Mouse (Mus musculus) gastrocnemius, adult 18-20 months (tissue): ENCODE data around the gene Ntm. TPM values are rescaled to one million over a fixed set of nuclear protein-coding genes. Genes with fewer than 3 reads are reported as not detected.

Experiments used
- DNase-seq: peaks from one replicate; pipeline ENCODE4 v3.0.0; 2021; ENCODE audit warnings: low spot score
- total RNA-seq, 2 experiments: library from RNA; stranded (reverse); gene quantifications; 2 replicates each; pipeline ENCODE4 v1.2.3; 2021

Ntm gene
- total RNA-seq, 2 experiments from 2014 or later: 0.41 to 1.0 TPM

DNA sequence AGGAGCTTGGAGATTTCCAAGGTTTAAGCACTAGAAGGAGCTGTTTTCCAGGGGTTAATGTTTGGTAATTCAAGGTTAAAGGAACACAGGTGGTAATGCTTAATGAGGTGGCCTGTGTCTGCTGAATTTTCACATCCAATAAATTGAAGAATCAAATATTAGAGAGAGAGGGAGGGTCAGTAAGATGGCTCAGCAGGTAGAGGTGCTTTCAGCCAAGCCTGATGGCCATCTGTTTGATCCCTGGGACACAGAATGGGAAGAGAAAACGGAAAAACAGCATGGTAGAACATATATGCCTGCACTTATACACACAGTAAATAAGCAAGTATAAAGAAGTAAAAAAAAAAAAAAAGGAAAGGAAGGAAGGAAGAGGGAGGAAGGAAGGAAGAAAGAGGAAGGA, 890.9 kb downstream of the Ntm start:
- DNase-seq: no peak

DNA sequence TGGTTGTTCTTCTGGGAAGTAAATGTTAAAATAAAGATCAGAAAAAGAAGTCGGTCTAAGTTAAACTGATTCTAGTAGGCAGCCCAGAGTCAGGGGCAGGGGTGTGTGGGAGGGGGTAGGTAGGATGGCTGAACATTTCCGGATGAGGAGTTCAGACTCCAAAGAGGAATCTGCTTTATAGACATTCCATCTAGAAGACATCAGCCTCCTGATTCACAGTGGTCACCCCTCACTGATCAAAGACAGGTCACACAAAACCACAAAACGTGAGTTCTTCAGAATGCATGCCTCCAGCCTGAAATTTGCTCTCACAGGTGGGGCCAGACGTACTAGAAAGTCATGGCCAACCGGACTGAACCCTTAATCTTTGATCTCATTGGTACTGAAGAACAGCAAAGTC, 895.4 kb downstream of the Ntm start:
- no peak for DNase-seq

DNA sequence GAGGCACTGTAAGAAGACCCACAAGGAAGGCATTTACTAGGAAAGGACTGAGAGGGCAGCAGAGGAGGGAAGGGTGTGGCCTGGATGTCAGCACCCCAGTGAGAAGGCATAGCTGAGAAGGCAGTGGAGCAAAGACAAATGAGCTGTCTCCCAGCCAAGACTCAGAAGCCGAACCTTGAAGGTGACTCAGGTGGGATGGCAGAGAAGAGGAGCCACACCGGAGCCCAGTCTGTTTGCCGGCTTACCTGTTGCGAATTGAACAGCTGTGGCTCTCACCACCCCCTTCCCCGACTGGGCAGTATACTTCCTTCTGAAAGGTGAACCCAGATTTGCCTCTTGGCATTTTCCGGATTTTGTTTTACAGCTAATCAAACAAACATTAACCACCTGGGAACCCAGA, 902.6 kb downstream of the Ntm start:
- no peak for DNase-seq

DNA sequence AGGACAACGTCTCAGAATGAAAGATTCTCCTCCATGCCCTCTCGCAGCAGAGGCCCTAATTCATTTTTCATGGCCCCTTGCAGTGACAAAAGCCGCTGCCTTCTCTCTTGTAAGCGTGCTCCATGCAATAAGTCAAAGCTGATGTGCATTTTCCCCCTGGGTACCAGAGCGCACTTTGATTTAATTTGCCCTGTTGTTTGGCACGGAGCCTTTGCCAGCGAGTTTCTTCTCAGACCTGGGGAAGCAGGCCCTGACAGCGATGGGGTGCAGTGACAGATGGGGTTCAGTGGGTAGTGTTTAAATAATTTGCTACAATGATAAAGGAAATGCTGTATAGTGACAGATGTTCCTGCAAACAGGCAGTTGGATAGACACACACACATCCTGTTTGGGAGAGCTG, 904.1 kb downstream of the Ntm start:
- DNase-seq: no peak

DNA sequence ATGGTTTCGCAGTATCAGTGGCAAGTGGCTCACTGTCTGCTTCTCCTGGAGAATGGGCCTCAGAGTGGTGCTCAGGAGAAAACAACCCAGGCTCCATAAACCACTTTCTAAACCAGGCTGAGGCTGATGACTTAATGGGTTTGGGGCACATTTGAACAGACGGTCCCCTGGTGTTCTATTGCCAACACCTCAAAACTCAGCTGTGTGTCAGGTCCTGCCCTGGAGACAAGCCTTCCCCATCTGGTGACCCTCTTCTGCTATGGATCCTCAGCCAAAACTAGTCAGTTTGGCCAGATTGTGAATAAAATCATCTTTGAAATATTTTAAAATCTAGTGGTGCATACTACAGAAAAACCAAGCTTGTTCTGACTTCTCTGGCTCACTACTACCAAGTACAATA, 907.3 kb downstream of the Ntm start:
- DNase-seq: no peak

DNA sequence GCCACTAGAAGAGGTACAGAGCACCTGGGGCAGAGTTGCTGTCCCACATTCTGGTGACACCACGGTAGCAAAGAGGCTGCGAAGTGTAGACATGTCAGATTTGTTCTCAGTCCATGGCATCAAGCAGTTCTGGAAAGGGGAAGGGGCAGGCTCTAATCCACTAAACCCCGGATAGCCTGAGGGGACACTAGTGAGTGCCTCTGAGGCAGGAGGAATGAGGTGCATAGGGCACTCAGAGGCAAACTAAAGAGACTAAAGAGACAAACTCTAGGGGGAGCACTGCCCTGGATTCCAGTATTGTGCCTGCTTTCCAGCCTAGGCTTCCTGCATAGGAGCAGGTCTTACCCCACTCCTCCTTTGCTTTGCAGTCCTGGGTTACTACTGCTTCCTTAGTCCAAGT, 926.5 kb downstream of the Ntm start:
- no peak for DNase-seq

DNA sequence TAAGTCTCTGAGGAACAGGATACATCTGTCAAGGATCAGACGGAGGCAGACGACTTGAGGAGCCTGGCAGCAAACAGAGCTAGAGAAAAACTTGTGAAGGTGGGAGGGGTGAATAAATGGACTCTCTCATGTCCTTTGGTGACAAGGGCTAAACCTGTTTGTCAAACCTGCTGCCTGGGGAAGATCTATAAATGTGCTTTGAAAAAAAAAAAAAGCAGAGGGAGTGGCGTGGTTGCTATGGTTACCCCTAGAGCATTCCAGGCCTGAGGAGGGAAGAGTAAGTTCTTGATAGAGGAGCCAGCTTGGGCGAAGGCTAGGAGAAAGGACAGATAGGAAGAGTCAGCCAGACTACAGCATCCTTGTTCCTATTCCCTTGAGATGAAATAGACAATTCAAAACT, 926.9 kb downstream of the Ntm start:
- no peak for DNase-seq

DNA sequence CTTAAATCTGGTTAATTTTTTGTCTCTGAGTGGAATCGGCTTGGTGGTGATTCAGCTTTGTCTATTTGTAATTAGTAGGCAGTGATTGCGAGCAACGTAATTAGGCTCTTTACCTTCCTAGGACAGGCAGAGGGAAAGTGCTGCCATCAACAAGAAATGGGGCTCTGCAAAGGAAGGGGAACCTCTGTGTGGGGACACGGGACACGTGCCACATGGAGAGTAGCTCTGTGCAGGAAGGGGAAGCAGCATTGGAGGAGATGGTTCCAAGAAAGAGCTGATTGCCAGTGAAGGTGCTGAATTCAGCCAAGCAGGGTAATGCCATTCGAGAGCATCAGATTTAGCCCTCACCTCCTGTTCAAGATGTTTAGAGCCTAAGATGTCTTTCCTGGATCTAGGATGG, 936.5 kb downstream of the Ntm start:
- DNase-seq: no peak

DNA sequence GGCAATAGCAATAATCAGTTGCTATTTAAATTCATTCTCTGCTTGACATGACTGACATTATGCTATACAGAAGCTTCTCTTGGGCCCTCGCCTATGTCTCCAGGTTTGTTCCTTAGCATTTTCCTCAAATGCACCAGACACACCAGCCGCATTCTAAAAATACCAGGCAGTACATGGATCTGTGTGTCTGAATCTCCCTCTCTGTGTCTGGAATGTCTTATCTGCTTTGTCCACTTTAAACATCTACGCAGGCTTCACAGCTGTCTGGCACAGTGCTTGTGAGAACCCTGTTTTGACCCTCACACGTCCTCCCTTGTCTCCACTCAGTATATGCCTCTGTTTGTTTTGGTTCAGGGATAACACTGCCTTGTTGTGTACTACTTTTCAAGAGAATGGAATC, 937.3 kb downstream of the Ntm start:
- DNase-seq: no peak

DNA sequence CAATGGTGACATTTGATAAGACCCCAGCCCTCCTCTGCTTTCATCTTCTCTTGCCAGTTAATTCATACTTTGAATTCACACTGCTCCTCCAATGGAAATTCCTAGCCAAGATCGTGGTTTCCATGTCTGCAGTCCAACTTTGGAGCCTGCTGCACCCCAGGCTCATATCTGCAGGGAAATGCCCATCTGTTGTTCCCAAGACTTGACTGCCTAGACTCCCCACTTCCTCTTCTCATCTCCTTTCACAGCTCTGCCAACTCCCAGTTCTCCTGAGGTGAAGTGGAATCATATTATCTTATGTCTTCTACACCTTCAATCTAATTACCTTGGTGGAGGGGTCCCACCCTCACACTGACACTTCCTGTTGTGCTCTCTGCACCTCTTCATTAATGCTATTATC, 937.8 kb downstream of the Ntm start:
- DNase-seq: no peak

DNA sequence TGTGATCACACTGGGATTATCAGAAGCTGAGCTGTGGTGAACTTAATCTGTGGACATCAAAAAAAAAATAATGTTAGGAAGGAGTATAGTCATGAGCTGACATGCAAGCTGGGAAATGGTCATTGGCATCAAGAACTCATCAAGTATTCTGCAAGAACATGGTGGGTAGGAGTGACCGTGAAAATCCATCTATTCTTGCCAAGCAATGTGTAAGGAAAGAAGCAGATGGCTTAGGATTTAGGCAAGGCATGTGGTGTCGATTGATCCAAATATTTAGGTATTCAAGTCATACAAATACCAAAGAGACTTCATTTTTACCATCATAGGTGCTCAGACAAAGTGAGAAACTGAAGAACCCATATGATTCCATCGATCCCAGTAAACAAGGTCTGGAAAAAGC, 946.1 kb downstream of the Ntm start:
- no peak for DNase-seq

DNA sequence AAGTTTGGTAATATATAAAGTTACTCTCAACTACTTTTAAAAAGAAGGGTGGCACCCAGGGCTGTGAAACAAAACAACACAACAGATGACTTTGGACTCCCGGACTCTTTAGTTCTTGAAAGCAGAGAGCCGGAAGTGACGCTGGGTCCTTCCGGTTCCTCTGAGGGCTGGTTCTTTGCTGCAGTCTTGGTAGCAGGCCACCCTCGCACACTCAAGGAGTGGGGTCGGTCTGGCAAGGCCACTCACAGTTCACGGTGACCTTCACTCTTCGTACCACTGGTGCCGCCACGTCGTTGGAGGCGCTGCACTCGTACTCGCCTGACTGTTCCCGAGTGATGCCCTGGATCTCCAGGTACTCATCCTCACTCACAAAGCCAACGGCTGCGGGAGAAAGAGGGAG, 949.1 kb downstream of the Ntm start:
- no peak for DNase-seq

DNA sequence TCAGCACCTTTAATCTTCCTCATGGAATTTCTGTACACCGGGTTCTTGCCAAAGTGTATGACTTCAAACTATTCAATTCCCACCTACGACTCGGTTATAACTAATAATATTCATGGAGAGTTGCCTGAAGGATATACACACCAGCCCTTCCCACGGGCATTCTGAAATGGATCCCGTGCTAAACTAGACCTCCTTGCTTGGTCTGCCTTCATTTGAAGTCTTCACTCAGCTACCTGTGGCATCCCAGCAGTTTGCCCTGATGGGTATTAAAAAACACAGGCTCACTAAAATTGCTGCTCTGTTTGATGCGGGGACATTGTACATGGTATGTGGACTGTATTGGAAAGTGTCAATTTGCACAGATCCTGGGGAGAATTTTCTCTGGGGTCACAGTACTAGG, 950.4 kb downstream of the Ntm start:
- no peak for DNase-seq

DNA sequence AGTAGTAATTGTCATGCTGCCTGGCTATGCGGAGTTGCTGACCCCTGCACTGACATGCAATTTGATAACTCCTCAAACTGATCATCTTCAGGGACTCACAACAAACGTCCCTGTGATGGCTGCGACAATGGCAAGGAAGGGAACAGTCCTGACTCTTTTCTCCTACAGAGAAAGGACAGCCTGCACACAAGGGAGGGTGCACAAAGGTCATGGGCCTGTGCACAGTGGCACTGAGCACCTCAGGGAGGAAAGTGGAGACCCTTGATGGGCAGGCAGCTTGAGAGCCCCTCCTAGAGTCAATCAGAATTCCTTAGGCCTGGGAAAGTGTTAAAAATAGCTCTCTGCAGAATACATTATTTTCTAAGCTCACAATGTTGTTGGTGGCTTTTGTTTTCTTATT, 951.5 kb downstream of the Ntm start:
- DNase-seq: no peak

DNA sequence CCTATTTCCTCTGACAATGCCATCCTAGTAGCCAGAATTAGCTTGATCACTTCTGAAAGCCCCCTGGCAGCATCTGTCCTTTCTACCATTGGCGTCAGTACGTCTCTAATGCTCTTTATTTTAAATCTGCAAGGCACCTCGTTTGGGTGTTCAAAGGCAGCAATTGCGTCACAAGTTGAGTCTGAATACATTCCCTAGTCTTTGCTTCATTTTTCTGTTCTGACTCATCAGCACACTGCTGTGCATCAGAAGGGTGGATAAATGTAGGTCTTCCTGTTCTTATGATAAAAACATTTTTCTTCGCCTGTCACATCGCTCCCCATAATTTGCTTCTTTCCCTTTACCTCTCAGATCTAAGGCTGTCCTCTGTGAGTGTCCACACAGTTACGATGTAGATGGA, 958.4 kb downstream of the Ntm start:
- DNase-seq: no peak

DNA sequence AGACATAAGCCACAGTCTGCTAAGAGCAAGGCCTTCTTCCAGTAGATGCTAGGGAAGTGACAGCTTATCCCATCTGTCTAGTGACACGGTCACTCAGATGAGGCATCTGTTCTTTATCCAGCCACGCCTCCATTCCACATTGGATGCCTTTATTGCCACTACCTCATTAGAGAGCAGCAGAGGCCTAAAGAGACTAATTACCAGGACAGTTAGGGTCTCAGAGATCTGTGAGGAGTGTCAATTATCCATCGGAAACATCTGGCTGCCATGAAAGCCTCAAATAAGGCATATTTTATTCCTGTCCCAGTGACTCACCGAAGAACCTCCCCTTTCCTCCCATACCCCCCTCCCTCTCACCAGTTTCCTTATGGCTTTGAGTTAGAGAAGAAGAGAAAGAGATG, 963.0 kb downstream of the Ntm start:
- DNase-seq: no peak

DNA sequence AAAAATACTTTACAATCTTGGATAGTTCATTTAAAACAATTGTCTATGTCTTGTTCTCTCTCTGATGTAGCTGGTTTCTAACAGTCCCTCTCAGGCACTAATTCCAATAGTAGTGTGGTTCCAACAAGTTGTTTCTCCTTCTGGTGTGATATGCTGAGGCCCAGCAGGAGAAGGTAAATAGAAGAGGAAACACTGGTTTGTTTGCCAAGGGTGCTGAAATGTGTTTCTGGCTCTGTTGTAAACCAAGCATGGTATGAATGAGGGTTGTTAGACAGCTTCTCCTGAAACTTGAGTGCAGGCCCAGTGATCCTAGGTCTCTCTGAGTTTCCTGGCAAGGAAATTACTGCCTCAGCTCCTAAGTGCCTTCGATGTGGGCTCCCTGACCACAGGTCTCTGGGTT, 985.7 kb downstream of the Ntm start:
- DNase-seq: no peak

DNA sequence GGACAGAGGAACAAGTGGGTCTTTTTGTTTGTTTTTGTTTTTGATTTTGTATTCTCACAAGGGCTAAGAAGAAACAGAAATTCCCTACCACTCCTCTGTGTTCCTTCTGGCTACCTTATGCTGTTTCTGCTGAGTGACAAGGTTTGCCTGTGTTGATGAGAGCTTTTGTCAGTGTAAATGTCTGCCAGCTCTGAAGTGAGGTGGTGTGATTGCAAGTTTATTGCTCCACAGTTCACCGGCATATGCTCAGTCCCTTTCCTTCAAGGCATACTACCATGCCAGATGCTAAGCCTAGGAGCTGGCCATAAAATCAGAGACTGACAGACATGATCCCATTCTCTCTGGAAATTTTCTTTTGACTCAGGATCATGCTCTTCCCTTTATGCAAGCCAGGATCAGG, 993.5 kb downstream of the Ntm start:
- DNase-seq: no peak
